Mouse (Mus musculus) liver, embryonic 15.5 days (tissue): ENCODE results near the gene Guca2a. TPM values are rescaled to one million over a fixed set of nuclear protein-coding genes. Genes with fewer than 3 reads are reported as not detected.

Experiments
- ATAC-seq: fragments of 200-750 bp; cut with Nextera tagmentation; 2 replicates; pipeline ENCODE4 v1.8.0; 2017; ENCODE audit warnings: moderate number of reproducible peaks, mild to moderate bottlenecking, moderate library complexity; ENCODE audit not compliant: insufficient read depth
- H3K27ac ChIP-seq: fragments of 300-500 bp; sonication (generic); replicated peaks from 2 replicates; pipeline ENCODE4 v1.5.1; 2015; ENCODE audit warnings: mild to moderate bottlenecking, inconsistent platforms
- H3K27me3 ChIP-seq: fragments of 300-500 bp; sonication (generic); 2 replicates; pipeline ENCODE4 v1.6.1; 2015; ENCODE audit warnings: mild to moderate bottlenecking, inconsistent platforms
- H3K36me3 ChIP-seq: fragments of 300-500 bp; sonication (generic); replicated peaks from 2 replicates; pipeline ENCODE4 v1.6.1; 2015; ENCODE audit warnings: moderate library complexity, mild to moderate bottlenecking, inconsistent platforms
- H3K4me1 ChIP-seq: fragments of 300-500 bp; sonication (generic); replicated peaks from 2 replicates; pipeline ENCODE4 v1.6.1; 2015; ENCODE audit warnings: inconsistent platforms
- H3K4me2 ChIP-seq: fragments of 300-500 bp; sonication (generic); 2 replicates; pipeline ENCODE4 v1.6.1; 2015; ENCODE audit warnings: moderate library complexity, mild to moderate bottlenecking, inconsistent platforms
- H3K4me3 ChIP-seq: fragments of 300-500 bp; sonication (generic); replicated peaks from 2 replicates; pipeline ENCODE4 v1.5.1; 2015; ENCODE audit warnings: mild to moderate bottlenecking, inconsistent platforms
- H3K9ac ChIP-seq: fragments of 300-500 bp; sonication (generic); 2 replicates; pipeline ENCODE4 v1.6.1; 2015; ENCODE audit warnings: moderate library complexity, mild to moderate bottlenecking, inconsistent platforms
- H3K9me3 ChIP-seq: fragments of 300-500 bp; sonication (generic); replicated peaks from 2 replicates; pipeline ENCODE4 v1.6.1; 2016; ENCODE audit warnings: inconsistent platforms
- WGBS: fragments of 180-500 bp; shearing (Covaris S2); methylation state at CpG from one replicate; pipeline ENCODE4 v1.1.7; 2015; ENCODE audit warnings: mixed read lengths; ENCODE audit not compliant: insufficient replicate concordance; 5-methylcytosine and 5-hydroxymethylcytosine counted together
- polyA plus RNA-seq: library from polyadenylated mRNA; unstranded; fragments of >200 nt; fragmentation: Nextera tagmentation; extraction: Ambion mirVana; gene quantifications from 2 replicates; pipeline ENCODE4 v1.2.1, GENCODE M21; 2015

The Guca2a gene
- polyA plus RNA-seq, 1 experiment from 2014 or later, result not detected

GRCm38 (mm10) chr4:119638656-119639055 lies 1.2 kb downstream of the Guca2a start:
- no peaks in the 10 kb centered on the region for H3K9me3 ChIP-seq
- no peak overlapping the region for H3K4me2 ChIP-seq
- ATAC-seq, result no peak
- H3K27ac ChIP-seq, result no peak overlapping the region
- no peak overlapping the region for H3K4me3 ChIP-seq
- no peaks in the 10 kb centered on the region for H3K4me1 ChIP-seq
- no peaks in the 10 kb centered on the region for H3K27me3 ChIP-seq
- no peak overlapping the region for H3K9ac ChIP-seq
- no peaks in the 10 kb centered on the region for H3K36me3 ChIP-seq
- 49% methylated on average over 11 of the region's 11 CpGs for WGBS

- no peak overlapping the region for H3K4me3 ChIP-seq
- H3K9me3 ChIP-seq, result no peaks in the 10 kb centered on the region
- no peaks in the 10 kb centered on the region for H3K36me3 ChIP-seq
- H3K4me2 ChIP-seq, result no peak overlapping the region
- no peaks in the 10 kb centered on the region for H3K4me1 ChIP-seq
- no peaks in the 10 kb centered on the region for H3K27me3 ChIP-seq
- no peak overlapping the region for H3K27ac ChIP-seq
- WGBS, result 73% methylated on average over 4 of the region's 4 CpGs
- no peak overlapping the region for H3K9ac ChIP-seq
- no peak for ATAC-seq
Measured at GRCm38 (mm10) chr4:119642666-119643065, 5.2 kb downstream of the Guca2a start.

GRCm38 (mm10) chr4:119657011-119657410 lies 19.5 kb downstream of the Guca2a start:
- Histone ChIP-seq H3K9ac (no peak overlapping the region), H3K4me1 (no peaks in the 10 kb centered on the region), H3K36me3 (no peaks in the 10 kb centered on the region), H3K27me3 (no peaks in the 10 kb centered on the region), H3K4me3 (no peak overlapping the region), H3K9me3 (no peaks in the 10 kb centered on the region), H3K4me2 (no peak overlapping the region), H3K27ac (no peak overlapping the region)
- 67% methylated on average over 1 of the region's 1 CpGs for WGBS
- ATAC-seq, result no peak

- Histone ChIP-seq H3K4me1 (no peaks in the 10 kb centered on the region), H3K9ac (no peak overlapping the region), H3K36me3 (no peaks in the 10 kb centered on the region), H3K4me3 (no peak overlapping the region), H3K4me2 (no peak overlapping the region), H3K27me3 (no peaks in the 10 kb centered on the region), H3K27ac (no peak overlapping the region), H3K9me3 (no peaks in the 10 kb centered on the region)
- no peak for ATAC-seq
- 24% methylated on average over 2 of the region's 2 CpGs for WGBS
Measured at GRCm38 (mm10) chr4:119658246-119658645, 20.7 kb downstream of the Guca2a start.

GRCm38 (mm10) chr4:119658731-119659130 lies 21.2 kb downstream of the Guca2a start, which contains the start of gene Guca2b:
Guca2b (minus strand) TSS chr4:119658954.
- Histone ChIP-seq H3K9ac (no peak within 1 kb of the TSS), H3K27ac (no peak within 1 kb of the TSS), H3K27me3 (no peaks in the 10 kb centered on the region), H3K36me3 (no peaks in the 10 kb centered on the region), H3K4me1 (no peaks in the 10 kb centered on the region), H3K4me2 (no peak within 1 kb of the TSS), H3K4me3 (no peak within 1 kb of the TSS), H3K9me3 (no peaks in the 10 kb centered on the region)
- no peak for ATAC-seq
- WGBS, result 66% methylated on average over 4 of the region's 4 CpGs

GRCm38 (mm10) chr4:119660007-119660406 lies 22.5 kb downstream of the Guca2a start:
- H3K27me3 ChIP-seq, result no peaks in the 10 kb centered on the region
- WGBS, result 58% methylated on average over 8 of the region's 8 CpGs
- no peak overlapping the region for H3K4me2 ChIP-seq
- ATAC-seq, result no peak
- H3K36me3 ChIP-seq, result no peaks in the 10 kb centered on the region
- H3K9me3 ChIP-seq, result no peaks in the 10 kb centered on the region
- no peak overlapping the region for H3K4me3 ChIP-seq
- no peak overlapping the region for H3K9ac ChIP-seq
- no peaks in the 10 kb centered on the region for H3K4me1 ChIP-seq
- no peak overlapping the region for H3K27ac ChIP-seq

GRCm38 (mm10) chr4:119662151-119662550 lies 24.6 kb downstream of the Guca2a start:
- Histone ChIP-seq H3K36me3 (no peaks in the 10 kb centered on the region), H3K4me1 (no peaks in the 10 kb centered on the region), H3K27me3 (no peaks in the 10 kb centered on the region), H3K9me3 (no peaks in the 10 kb centered on the region), H3K4me2 (no peak overlapping the region), H3K4me3 (no peak overlapping the region), H3K27ac (no peak overlapping the region), H3K9ac (no peak overlapping the region)
- no peak for ATAC-seq
- whole genome bisulfite sequencing, result 57% methylated on average over 4 of the region's 4 CpGs

- 72% methylated on average over 7 of the region's 7 CpGs for WGBS
- H3K4me1 ChIP-seq, result no peaks in the 10 kb centered on the region
Measured at GRCm38 (mm10) chr4:119662976-119663375, 25.5 kb downstream of the Guca2a start.

GRCm38 (mm10) chr4:119663409-119664095 lies 26.0 kb downstream of the Guca2a start:
- 79% methylated on average over 14 of the region's 14 CpGs for WGBS
- Histone ChIP-seq H3K9ac (no peak overlapping the region), H3K9me3 (no peaks in the 10 kb centered on the region), H3K27ac (no peak overlapping the region), H3K4me2 (no peak overlapping the region), H3K27me3 (no peaks in the 10 kb centered on the region), H3K36me3 (no peaks in the 10 kb centered on the region), H3K4me1 (no peaks in the 10 kb centered on the region), H3K4me3 (no peak overlapping the region)
- ATAC-seq, result no peak

More at GRCm38 (mm10) chr4:119662976-119663375, 25.5 kb downstream of the Guca2a start:
- Histone ChIP-seq H3K27ac (no peak overlapping the region), H3K9me3 (no peaks in the 10 kb centered on the region), H3K27me3 (no peaks in the 10 kb centered on the region), H3K9ac (no peak overlapping the region), H3K36me3 (no peaks in the 10 kb centered on the region), H3K4me2 (no peak overlapping the region), H3K4me3 (no peak overlapping the region)
- ATAC-seq, result no peak

GRCm38 (mm10) chr4:119665166-119665565 lies 27.7 kb downstream of the Guca2a start:
- ATAC-seq, result no peak

GRCm38 (mm10) chr4:119666116-119666515 lies 28.6 kb downstream of the Guca2a start:
- H3K9ac ChIP-seq, result no peak overlapping the region
- no peaks in the 10 kb centered on the region for H3K9me3 ChIP-seq
- no peaks in the 10 kb centered on the region for H3K4me1 ChIP-seq
- no peak for ATAC-seq
- WGBS, result 65% methylated on average over 8 of the region's 8 CpGs
- no peak overlapping the region for H3K4me2 ChIP-seq
- H3K27me3 ChIP-seq, result no peaks in the 10 kb centered on the region
- H3K27ac ChIP-seq, result no peak overlapping the region
- no peaks in the 10 kb centered on the region for H3K36me3 ChIP-seq
- H3K4me3 ChIP-seq, result no peak overlapping the region

More at GRCm38 (mm10) chr4:119665166-119665565, 27.7 kb downstream of the Guca2a start:
- Histone ChIP-seq H3K4me1 (no peaks in the 10 kb centered on the region), H3K9ac (no peak overlapping the region), H3K4me3 (no peak overlapping the region), H3K27me3 (no peaks in the 10 kb centered on the region), H3K27ac (no peak overlapping the region), H3K36me3 (no peaks in the 10 kb centered on the region), H3K4me2 (no peak overlapping the region), H3K9me3 (no peaks in the 10 kb centered on the region)
- WGBS, result 70% methylated on average over 2 of the region's 2 CpGs

- no peak for ATAC-seq
- Histone ChIP-seq H3K4me3 (no peak overlapping the region), H3K27me3 (no peaks in the 10 kb centered on the region), H3K4me1 (no peaks in the 10 kb centered on the region), H3K27ac (no peak overlapping the region), H3K9ac (no peak overlapping the region), H3K9me3 (no peaks in the 10 kb centered on the region), H3K4me2 (no peak overlapping the region), H3K36me3 (no peaks in the 10 kb centered on the region)
- 21% methylated on average over 5 of the region's 5 CpGs for WGBS
Measured at GRCm38 (mm10) chr4:119667454-119667853, 29.9 kb downstream of the Guca2a start.
